Mouse (Mus musculus) neutrophil, adult 5-6 weeks (primary cell): ENCODE results near the gene Adamts8. TPM values are rescaled to one million over a fixed set of nuclear protein-coding genes. Genes with fewer than 3 reads are reported as not detected.

Experiments
- ATAC-seq: fragments of 151-379, 151-347 bp; 2 replicates; pipeline ENCODE4 v1.8.0; 2017; ENCODE audit warnings: mild to moderate bottlenecking, moderate TSS enrichment; ENCODE audit not compliant: insufficient number of reproducible peaks, poor library complexity, low FRiP score, severe bottlenecking; ENCODE audit errors: extremely low read depth
- total RNA-seq: library from RNA; stranded (forward); fragments of 200-1000 nt; gene quantifications from 2 replicates; pipeline ENCODE4 v1.2.3, GENCODE M21; 2017

Adamts8 gene
- total RNA-seq: not detected in 2 replicates

DNA sequence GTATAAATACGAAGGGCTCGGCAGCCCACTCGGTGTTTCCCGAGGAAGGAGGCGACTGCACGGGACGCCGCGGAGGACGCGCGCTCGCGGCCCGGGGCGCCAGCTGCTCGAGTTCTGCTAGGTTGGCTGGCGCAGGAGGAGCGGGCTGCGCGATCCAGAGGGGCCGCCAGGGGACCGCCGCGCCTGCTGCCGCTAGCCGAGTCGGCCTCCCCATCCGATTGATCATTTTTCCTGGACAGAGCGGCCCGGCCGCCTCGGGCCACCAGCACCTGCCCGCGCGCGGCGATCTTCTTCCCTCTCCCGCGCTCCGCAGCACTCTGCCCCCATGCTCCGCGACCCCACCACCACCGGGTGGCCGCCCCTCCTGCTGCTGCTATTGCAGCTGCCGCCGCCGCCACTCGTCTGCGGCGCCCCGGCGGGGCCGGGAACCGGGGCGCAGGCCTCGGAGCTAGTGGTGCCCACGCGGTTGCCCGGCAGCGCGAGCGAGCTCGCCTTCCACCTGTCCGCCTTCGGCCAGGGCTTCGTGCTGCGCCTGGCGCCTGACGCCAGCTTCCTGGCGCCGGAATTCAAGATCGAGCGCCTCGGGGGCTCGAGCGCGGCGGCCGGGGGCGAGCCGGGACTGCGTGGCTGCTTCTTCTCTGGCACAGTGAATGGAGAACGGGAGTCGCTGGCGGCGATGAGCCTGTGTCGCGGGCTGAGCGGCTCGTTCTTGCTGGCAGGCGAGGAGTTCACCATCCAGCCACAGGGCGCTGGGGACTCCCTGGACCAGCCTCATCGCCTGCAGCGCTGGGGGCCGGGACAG is at the start of gene Adamts8:
TSS of gene Adamts8 (plus strand) at position 51 of the 802 bp plus-strand sequence.
- ATAC-seq: no peak

DNA sequence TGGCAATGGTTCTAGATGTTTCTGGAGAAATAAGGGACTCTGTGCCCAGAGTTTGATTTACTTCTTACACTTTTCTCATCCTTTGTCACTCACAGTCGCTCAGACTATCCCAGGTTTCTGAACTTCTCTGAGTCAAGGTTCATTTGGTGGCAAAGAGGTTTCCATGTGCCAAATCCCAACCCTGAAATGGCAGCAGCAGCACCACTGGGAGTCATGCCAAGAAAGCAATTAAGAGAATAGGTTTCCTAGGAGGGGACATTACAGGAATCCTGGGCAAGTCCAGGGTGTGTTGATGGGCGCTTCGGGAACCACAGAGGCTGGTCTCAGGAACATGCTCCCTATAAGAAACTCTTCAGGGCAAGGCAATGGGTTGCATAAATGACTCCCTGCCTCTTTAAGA is 46.7 kb upstream of the Adamts8 start:
- no peak for ATAC-seq

DNA sequence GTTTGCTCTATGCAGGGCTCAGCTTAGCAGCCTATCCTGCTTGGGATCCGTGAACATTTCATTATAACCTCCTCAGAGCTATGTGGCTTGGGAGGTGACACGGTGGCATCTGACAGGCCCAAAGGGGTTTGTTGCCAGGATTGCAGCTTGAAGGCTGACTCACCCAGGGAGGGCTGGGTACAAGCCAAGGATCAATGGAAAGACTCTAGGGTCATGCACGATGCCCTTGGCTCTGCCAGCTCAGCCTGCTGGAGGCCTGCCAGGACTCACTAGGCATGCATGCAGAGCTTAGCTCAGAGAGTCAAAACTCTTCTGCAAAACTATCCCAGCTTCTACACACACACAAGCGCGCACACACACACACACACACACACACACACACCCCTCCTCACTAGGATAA is 45.6 kb upstream of the Adamts8 start:
- ATAC-seq: no peak

DNA sequence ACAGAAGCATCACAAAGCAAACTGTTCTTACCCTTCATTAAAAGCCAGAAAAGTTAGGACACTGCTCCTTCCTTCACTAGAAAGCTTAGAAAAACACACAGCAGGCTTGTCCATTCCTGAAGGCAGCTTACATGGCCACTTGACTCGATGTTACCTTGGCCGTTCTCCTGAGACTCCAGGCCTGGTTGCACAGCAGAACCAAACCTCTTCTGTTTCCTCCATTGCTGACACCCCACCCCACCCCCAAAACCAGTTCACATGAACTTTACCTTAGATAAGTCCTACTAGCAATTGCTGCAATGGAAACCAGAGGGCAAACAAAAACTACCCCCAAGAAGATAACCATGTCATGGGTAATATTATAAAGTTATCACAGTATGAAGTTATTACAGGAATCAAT is 45.2 kb upstream of the Adamts8 start:
- ATAC-seq: no peak

DNA sequence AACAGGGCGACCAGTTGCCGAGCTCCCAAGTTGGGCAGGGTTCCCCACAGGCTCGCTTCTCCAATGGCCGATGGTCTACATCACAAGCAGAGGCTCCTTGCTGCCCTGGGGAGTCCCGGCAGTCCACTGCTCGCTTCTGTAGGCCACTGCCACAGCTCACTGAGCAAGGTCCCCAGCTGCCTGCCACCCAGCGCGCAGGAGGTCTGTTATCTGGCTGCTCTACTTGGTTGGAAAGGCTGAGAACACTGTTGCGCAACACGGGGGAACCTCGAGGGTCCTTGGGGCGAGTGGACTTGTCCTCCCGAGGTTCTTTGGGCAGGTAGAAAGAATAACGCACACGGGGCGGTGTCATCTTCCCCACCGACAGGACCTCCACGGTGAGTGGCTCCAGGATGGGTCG is 40.2 kb upstream of the Adamts8 start:
- no peak for ATAC-seq

DNA sequence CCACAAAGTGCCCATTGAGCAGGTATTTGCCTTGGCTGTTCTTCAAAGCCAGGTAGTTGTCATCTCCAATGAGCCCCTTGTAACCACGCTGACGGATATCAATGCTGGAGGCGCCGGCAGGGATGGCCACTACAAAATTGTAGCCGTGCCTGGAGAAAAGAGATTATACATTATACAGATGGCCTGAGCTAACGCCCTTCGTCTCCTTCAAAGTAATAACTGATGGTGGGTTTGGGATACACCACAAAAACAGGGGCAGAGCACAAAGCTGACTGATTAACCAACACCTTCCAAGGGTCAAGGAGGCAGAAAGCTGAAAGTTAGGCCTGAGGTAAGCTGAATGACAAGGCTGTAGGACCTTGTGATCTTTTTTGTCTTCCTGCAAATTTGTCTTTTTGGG is 39.7 kb upstream of the Adamts8 start:
- no peak for ATAC-seq

DNA sequence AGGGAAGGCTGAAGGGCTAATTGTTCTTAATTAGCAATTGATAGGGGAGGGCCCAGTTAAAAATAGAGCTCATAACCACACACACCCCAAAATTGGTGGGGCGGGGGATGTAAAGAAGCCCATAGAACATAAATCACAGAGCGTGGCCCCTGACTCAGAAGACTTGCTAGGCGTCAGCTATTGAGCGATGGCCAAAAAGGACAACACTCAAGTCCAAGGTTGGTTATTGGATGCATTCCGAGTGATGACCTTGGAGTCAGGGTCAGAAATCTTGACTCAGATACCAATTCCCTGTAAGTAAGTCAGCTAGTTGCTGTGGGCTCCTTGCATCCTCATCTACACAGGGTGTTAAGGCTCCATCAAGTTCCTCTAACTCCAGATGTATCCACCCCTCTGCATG is 39.1 kb upstream of the Adamts8 start:
- ATAC-seq: no peak

DNA sequence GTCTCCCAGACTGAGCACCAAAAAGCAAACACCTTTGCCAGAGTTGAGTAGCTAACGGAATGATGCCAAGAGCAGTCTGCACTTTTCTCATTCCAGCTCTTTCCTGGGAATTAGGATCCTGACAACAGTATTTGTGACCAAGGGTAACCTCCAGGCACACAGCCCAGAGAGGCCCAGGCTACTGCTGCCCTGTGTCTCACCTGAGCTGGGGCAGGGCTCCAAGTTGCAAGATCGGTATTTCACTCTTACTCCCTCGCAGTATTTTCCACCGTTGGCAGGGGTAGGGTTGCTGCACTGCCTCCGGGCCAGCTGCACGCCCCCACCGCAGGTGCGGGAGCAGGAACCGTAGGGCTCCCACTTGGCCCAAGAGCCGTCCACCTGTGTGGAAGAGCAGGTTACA is 36.5 kb upstream of the Adamts8 start:
- ATAC-seq: no peak

DNA sequence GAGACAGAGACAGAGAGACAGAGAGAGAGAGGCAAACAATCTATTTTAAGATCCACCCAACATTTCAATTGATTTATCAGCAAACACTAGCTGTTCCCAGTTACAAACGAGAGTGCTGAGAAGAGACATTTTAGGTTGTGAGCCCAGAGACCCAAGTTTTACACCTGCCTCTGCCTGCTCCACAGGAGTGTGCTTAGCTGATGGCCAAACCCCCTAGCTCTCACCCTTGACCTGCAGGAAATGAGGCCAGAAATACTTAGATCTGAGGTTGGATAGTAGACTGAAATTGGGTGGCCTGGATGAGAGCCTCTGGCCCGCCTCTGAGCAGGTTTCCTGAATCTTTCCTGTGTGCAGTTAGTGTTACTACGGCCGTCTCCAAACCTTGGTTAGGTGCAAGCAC is 35.9 kb upstream of the Adamts8 start:
- no peak for ATAC-seq

DNA sequence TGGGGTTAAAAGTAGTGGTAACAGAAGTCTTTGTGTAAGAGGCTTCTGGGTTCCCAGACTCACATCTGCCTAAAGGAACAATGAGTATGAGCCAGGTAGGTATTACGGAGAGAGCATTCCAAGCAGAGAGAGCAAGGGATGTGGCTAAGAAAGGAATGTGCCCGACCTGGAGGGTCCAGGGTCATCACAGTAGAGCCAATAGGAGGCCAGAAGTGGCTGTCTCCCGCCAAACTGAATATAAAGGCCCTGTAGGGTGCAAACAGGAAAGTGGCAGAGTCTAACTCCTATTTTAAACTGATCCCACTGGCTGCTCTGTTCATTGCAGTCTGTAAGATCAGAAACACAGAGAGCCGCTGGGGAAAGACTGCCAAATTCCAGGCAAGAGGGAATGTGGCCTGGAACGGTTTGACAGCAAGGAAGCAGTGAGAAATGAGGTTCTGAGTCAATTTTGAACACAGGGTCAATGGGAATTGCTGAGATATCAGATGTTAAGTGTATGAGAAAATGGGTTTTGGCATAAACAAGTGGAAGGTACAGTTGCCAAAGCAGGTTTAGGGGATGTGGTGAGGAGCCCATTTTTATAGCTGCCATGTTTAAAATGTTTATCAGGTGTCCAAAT is 34.6 kb upstream of the Adamts8 start:
- ATAC-seq: no peak

DNA sequence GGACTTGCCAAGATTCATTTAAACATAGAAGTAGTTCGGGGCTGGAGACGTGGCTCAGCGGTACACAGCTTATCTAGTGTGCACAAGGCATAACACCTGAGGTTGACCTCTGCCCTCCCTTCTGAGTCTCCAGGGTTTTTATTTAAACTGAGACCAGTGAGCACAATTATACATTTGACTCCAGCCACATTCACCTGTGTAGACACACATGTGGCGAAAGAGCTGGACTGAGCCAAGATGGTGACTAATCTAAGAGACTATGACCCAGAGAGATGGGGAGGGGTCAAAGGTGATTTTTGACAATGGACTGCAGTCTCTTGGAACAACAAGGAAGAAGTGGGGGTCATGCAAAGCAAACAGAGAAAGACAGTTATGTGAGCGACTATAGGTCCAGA is 34.1 kb upstream of the Adamts8 start:
- ATAC-seq: no peak

DNA sequence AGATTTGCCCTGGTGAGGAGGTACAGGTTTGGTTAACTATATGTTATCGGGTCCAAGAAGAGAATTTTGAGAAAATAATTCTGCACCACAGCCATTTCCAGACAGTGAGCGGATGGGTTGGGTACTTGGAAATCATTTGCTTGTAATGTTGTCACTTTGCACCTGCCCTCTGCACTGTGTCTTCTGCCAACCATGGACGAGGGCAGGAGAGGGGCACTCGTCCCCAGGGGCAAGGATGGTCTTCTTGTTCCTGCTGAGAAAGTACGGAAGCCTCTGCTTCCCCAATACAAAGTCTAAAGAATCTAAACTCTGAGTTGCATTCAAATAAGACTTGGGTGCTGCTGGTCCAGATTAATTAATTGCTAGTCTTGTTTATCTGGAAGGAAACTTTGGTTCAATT is 33.4 kb upstream of the Adamts8 start:
- no peak for ATAC-seq

DNA sequence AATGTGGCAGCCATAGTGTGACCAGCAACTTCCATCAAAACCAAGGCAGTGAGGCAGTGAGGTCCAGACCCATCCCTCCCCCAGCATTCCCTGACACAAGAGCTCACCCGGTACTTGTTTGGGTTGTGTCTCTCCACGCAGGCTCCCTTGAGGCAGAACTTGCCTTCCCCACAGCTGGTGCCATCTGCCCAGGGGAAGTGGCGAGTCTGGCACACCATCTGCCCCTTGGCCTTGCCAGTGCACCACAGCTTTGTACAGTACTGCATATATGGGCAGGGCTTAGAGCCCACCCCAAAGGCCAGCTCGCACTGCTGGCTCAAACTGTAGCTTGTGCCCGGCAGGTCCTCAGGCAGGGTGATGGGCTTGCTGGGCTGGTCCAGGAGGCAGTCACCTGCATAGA is 31.9 kb upstream of the Adamts8 start:
- no peak for ATAC-seq

DNA sequence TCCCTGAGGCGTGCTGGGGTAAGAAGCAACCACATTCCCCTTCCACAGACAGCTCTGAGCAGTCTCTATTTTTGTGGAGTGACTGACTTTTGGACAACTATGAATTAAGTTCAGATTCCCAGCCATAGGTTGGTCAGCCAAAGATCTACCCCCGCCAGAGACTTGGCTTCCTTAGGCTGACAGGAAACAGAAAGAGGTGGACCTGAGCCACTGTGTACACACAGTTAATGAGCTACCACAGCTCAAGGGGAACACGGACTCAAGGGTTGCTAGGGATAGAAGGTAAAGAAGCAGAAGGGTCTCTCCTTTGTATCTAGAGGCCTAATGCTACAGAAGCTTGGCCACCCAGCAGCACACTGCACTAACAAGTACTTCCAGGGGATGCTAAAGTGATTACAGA is 30.2 kb upstream of the Adamts8 start:
- no peak for ATAC-seq

DNA sequence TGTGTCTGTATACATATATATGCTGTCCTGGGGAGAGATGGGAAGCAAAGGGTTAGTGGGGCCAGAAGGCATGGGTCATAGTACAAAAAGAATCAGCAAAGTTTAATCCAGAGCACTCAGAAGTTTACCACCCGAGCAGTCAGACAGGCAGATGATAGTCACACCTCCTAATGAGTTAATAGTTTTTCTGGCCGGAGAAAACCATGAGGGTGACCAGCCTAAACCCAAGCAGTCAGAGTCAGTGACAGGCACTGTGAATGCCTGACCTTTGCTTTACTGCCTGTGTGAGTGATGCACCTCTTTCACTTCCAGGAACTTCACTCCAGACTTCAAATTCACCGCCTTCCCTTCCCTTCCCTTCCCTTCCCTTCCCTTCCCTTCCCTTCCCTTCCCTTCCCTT is 28.9 kb upstream of the Adamts8 start:
- no peak for ATAC-seq

DNA sequence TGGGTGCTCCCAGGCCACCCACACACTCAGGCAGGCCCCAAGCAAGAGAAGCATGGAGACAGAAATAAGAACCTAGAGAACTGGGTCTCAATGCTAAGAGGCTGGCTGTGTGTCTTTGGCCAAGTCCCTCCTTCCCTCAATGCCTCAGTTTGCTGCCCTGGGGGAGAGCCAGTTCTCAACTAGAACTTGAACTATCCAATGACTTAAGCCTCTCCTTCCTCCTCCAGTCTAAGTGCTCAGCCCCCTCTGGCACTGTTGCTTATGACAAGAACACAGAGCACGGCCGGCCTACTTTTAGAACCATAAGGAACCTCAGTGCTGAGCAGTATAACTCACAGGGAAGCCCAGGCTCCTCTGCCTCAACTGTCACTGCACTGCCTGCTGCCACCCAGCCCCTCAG is 28.1 kb upstream of the Adamts8 start:
- ATAC-seq: no peak

DNA sequence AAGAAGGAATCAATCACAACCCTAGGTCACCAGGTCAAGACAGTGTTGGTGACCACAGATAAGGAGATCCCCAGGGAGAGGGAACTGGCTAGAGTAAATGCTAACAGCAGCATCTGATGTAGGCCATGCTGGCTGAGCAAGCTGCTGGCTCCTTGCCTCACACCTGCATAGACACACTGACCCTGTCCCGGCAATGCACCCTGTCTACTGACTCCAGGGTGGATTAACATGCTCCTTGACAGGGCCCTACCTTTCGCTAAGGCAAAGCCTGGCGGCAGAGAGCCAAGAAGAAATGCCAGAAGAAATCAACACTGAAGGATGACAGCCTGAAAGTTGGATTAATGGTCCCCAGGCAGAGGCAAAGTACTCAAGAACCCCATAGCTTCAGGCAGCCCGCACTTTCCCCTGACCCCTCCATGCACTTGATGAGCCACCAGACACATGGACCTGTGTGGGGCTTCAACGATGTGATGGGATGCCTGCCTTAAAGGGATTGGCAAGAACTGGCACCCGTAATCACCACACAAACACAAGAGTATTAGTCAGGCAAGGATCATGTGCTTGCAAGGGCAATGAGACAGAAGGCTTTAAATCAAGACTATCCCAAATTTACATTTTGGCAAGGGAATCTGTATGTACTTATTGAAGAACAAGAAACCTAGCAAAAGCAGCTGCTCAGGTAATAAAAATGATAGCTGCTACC is 25.9 kb upstream of the Adamts8 start:
- ATAC-seq: no peak

DNA sequence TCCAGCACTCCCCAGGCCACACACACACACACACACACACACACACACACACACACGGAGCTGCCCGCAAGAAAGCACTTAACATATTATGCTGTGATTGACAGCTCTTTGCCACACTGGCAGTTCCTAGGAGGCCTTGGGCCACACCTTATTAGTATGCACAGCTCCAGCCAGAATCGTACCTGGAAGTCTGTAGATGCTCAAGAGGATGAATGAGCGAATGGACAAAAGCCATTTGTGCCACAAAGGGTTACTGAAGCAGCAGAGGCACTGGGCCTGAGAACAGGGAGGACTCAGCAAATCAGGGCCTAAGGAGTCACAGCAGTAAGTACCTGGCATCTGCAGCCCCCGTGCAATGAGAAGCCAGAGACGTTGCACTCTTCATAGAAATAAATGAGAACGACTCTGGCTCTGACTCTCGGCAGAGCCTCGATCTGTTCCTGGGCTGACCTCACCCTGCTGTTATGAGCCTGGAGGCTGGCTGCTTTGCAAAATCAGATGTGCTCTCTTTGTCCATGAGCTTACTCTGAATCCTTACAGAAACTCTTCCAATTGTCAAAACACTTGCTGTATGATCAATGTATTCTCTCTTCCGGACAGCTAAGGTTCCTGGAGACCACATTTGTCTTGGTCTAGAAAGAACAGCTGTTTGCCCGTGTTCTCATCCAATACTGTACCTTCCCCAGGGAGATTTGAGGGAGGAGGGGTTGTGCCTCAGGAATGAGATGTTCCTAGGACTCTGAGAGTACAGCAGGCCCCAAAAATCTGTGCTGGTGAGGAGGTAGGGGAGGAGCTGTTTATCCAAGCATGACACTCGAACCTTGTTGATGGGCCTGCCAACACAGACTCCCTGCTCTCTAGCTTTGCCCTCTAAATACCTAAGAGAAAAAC is 23.7 kb upstream of the Adamts8 start:
- no peak for ATAC-seq

DNA sequence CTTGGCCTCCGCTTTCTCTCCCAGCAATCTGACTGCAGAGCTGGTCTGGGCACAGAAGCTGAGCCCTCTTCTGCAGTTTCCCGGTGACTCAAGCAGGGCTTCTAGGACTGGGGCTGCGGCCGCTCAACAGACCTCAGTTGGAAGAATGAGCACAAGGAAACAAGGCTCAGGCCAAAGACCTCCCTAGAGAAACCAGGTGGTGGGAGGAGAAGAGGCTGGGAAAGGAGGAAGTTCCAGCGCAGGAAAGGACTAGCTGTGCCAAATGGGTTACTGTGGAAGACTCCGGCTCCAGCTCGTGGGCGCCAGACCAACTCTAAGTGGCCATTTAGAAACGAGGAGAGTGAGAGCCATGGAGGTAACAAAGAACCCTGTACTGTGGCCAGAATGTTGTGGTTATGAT is 22.7 kb upstream of the Adamts8 start:
- no peak for ATAC-seq
